Mouse (Mus musculus): ENCODE measurements around the gene P3h3.
A peak's percentile ranks its signal among the peaks of the same experiment; 100 is the strongest.
"Not testable (repeated sequence)": the region's sequence is repeated elsewhere in the genome, so short reads cannot be mapped to it uniquely, and the experiment has no call there.

The P3h3 gene

GRCm38 (mm10) chr6:124856916-124857839 lies at the start of gene P3h3:
Gene P3h3 (minus strand): TSS chr6:124857752.
- DNase-seq (ENCODE audit: low spot score in 2 of 2), result peak; percentile 43 to 72

DNA sequence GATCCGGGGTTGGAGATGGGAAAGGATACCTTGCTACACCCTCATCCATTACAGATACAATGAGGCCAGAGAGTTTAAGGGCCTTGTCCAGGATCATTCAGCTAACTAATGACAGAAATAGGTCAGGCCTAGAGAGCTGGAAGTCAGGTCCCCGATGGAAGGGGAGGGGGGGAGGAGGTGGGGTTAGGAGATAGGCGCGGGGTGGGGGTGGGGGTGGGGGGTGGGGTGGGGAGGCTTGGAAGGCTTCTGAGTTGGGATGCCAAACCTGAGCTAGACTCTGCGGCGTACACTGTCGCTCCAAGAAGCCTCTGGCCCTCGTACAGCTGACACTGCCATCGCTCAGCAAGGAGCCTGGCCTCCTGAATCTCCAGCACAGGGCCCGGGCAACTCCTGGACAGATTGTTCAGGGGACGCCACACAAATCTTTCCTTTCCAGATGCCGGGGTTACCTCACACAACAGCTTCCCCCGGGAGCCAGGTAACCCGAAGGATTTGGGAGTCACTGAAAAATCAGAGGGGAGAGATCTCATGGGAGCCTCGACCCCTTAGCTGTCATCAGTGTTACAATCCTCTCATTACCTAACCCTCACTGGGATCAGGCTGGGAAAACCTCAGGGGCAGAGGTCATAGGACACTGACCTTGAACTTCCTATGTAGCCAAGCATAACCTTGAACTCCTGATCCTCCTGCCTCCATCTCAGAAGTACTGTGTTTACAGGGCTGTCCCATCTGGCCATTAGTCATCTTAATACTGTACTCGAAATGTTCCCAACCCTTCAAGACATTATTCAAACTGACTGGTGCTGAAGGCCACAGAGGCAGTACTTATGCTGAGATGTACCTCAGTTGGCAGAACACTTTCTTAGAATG lies 47.7 kb upstream of the P3h3 start:
- no peak for DNase-seq (ENCODE audit: low spot score in 2 of 2)

DNA sequence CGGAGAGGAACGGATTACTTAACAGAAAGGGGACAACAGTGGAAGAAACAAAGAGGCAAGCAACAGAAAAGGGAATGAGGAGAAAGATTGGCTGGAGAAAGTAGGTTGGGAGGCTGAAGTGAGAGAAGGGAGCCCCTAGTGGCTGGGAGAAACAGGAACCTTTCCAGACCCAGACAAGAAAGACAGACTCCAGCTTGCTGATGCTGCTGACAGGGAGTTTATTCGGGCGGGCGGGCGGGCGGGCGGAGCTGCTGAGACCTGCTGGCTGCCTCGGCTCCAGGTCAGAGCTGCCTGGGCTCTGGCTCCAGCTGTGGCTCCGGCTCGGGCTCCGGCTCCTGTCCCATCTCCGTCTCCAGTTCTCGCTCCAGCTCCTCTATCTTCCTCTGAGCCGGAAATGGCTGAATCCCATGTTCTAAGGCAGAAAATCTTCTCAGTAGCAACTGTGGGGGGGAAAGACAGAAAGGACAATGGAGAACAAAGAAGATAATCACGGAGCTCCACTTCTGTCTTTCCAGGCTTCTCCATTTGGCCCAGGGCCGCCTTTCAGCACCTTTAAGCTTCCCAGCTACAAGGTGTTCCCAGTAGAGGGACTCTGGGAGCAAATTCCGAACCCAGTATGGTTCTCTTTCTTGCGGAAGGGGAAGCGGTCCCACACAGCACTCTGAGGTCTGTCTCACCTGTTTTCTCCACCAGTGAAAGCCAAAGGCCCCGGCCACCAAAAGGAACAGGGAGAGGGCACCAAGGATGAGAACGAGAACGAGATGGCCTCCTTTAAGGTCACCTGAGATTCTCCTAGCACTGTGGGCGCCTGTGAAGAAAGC lies 46.8 kb upstream of the P3h3 start:
- DNase-seq (ENCODE audit: low spot score in 2 of 2), result peak; percentile 30 to 61

- peak; percentile 95 for DNase-seq (ENCODE audit: low spot score in 2 of 2)
Observed at GRCm38 (mm10) chr6:124903580-124904151, 46.1 kb upstream of the P3h3 start.

DNA sequence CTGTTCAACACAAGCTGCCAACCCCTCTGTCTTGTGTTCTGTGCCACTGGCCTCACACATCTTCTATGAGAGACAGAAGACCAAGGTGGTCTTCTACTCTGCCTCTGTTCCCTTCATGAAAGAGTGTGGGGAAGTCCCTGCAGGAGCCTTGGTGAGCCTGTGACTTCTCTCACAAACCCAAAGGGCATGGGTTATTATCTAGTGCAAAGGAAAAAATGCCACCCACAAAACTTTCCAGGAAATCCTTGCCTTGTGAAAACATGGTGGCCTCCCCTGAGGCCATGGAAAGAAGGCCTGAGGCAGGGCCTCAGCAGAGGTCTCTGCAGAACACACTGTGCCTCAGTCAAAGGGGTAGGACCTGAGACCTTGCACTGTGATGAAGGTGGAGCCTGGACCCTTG lies 44.3 kb upstream of the P3h3 start:
- no peak for DNase-seq (ENCODE audit: low spot score in 2 of 2)

GRCm38 (mm10) chr6:124900801-124901480 lies 43.4 kb upstream of the P3h3 start:
- peak in 1 of 2 experiments; percentile 32 for DNase-seq (ENCODE audit: low spot score in 2 of 2)

DNA sequence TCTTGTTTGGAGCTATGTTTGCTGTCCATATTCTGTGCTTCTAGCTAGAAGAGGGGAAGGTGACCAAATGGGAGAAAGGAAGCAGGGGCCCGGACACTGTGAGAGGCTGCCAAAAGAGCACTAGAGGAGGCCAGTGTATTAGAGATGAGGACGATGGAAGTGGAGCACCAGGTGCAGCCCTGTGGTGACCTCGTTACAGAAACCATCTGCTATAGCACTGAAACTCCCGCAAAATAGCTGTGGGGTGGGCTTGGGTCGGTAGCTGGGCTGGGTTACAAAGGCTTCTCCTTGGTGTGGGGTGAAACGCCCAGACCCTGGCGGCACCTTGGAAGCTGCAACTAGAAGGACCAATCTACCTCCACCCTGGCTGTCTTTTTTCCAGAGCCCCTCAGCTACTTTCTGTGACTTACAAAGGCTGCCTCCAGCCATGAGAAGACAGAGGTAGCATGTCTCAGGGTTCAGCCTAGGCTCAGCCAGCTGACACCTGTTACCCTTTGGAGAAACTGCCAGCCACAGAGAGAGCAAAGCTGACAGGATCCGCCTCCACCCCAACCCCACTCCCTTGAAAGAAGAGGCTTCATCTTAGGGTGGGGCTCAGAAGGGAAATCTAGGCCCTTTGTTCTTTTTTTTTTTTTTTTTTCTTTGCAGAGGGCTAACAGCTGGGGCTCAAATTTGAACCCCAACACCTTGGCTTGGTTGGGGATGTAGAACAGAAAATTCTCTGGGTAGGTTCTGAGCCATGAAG lies 42.7 kb upstream of the P3h3 start:
- DNase-seq (ENCODE audit: low spot score in 2 of 2), result no peak

DNA sequence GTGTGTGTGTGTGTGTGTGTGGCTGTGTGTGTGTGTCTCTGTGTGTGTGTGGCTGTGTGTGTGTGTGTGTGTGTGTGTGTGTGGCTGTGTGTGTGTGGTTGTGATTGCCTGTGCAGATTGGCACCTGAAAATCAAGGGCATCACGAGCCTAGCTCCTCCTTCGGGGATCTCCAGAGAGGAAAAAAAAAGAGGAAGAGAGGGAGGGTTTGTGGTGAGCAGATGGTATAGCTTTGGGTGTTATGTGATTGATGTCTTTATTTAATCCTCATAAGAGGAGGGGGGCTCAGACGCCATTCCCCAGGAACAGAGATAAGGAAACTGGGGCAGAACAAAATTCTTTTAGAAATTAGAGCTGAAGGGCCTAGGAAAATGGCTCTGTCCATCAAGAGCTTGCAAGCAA lies 40.8 kb upstream of the P3h3 start:
- no peak for DNase-seq (ENCODE audit: low spot score in 2 of 2)

- DNase-seq (ENCODE audit: low spot score in 2 of 2), result not testable (repeated sequence)
Observed at GRCm38 (mm10) chr6:124894113-124894512, 36.6 kb upstream of the P3h3 start.

GRCm38 (mm10) chr6:124890997-124891396 lies 33.4 kb upstream of the P3h3 start:
- no peak for DNase-seq (ENCODE audit: low spot score in 2 of 2)

DNA sequence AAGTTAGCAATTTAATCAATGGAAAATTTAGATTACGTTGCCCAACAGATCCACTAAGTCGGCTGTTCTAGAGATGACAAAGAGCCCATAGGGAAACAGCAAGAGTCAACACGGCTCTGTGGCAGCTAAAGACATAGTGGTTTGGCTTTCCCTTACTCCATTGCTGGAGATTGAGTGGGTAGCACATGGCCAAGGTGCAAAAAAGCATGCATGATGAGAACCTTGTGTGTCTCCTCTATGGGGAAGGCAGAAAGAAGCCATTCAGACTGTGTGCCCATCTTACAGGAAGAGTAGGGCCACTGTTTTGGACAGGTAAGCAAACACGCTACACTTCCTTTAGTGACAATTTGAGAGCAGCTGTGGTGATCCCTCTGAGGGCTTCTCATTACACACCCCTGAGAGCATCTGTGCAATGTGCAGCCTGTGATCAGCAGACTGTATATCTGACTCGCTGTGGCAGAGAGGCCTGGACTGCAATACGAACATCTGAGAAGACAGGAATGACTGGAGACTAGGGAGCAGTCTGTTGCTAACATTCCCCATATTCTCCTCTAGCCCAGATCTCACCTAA lies 31.1 kb upstream of the P3h3 start:
- no peak for DNase-seq (ENCODE audit: low spot score in 2 of 2)

- no peak for DNase-seq (ENCODE audit: low spot score in 2 of 2)
Observed at GRCm38 (mm10) chr6:124887986-124888385, 30.4 kb upstream of the P3h3 start, which contains the start of gene Cd4. Gene Cd4 (minus strand): TSS chr6:124888221.

GRCm38 (mm10) chr6:124885956-124886381 lies 28.4 kb upstream of the P3h3 start:
- DNase-seq (ENCODE audit: low spot score in 2 of 2), result no peak

DNA sequence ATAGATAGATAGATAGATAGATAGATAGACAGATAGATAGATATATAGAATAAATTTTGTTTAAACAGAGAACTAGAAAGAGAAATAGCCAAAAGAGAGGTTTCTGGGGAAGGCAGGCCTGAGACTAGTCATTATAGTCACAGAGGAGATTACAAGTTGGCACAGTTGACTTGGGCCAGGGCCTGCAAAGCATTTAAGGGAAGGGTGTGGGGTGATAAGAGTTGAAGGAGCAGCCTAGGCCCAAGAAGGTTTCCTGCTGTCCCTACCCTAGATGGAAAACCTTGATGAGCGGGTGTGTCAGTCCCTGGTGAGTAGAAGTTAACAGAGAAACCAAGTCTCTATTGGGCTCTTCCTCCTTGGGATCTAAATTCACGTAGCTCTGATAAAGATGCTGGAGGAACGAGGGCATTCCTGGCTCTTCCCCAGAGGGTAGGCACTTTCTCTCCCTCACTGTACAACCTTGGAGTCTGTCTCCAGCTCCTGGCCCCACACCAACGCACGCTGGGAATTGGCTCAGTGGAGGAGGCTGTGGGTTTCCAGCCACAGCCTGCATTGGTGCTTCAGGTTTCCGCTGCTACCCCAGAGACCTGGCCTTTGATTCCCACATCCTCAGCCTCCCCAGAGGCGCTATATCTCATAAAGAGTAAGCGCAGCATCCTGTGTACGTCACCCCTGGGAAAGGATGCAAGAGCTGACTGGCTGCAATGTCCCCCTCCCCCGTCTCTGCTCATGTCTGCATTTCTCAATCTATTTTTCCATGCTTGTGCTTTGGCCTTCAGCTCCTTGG lies 27.4 kb upstream of the P3h3 start:
- no peak for DNase-seq (ENCODE audit: low spot score in 2 of 2)

DNA sequence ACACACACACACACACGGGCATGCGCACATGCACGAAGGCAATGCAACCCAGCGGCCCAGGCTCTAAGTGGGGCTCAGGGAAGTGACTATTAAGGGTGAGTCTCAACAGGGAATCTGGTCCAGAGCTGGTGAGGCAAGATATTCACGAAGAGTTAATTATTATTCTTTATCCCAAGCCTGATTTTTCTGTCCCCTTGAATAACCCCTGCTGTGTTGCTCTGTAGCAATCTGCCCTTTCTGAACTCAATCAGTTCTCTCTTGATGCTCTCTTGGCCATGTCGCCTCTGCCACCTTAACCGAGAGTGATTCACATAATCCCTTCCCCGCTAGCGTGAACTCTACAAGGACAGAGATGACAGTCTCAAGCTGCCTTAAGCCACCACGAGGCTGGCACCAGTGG lies 25.8 kb upstream of the P3h3 start:
- no peak for DNase-seq (ENCODE audit: low spot score in 2 of 2)

- no peak for DNase-seq (ENCODE audit: low spot score in 2 of 2)
Observed at GRCm38 (mm10) chr6:124881821-124882220, 24.3 kb upstream of the P3h3 start.

- DNase-seq (ENCODE audit: low spot score in 2 of 2), result no peak
Observed at GRCm38 (mm10) chr6:124879390-124879789, 21.8 kb upstream of the P3h3 start.

DNA sequence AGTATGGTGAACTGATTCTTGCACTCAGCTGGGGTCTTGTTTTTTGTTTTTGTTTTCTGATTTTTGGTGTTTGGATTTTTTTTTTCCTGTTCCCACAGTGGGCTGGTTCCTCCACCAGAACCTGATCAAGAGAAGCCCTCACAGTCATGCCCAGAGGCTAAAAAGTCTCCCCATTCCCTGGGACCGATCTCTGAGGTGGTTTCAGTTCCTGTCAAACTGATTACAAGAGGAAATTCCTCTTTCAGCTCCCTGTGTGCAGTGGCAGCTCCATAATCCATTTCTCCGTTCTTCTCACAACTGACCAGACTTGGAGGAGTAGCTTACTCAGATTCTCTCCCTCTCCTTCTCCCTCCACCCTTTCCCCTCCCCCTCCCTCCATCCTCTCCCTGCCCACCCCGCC lies 16.8 kb upstream of the P3h3 start:
- no peak for DNase-seq (ENCODE audit: low spot score in 2 of 2)

- DNase-seq (ENCODE audit: low spot score in 2 of 2), result no peak
Observed at GRCm38 (mm10) chr6:124866560-124866959, 9.0 kb upstream of the P3h3 start.

All from spleen, postnatal 10 days (tissue).